Mouse (Mus musculus) stomach, postnatal 0 days (tissue): Measurements from ENCODE around the gene Med10.

Experiments used
- CTCF ChIP-seq: IDR thresholded peaks from 2 replicates; pipeline ENCODE4 v1.5.1; 2016; ENCODE audit warnings: antibody characterized with exemption, low read depth, mild to moderate bottlenecking, moderate library complexity
- EP300 ChIP-seq: optimal IDR thresholded peaks from 2 replicates; pipeline ENCODE3; 2016; ENCODE audit warnings: antibody characterized with exemption

- TF ChIP-seq CTCF: no peak
- TF ChIP-seq EP300: no peak
Measured at GRCm38 (mm10) chr13:69853425-69854043, 51.3 kb downstream of the Med10 start.
